Mouse (Mus musculus): ENCODE results near the gene Pfkp.

The Pfkp gene

DNA sequence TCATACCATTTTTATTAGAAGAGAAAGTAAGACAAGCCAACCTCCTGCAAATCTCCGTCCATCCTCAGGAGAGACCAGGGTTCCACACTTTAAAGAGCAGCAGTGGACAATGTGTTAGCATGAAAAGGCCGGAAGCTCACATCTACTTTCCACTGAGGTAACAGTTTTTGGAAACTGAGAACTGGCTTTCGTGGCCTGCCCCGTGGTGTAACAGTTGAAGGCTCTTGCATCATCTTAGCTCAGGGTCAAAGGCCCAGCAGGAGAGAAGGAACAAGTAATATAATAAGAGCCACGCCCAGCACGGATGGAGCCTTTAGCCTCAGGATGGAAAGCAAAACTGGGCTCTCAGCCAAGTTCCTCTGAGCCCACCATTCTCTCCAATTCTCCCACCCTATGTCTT lies 12.1 kb downstream of the Pfkp start:
- no peak for DNase-seq

DNA sequence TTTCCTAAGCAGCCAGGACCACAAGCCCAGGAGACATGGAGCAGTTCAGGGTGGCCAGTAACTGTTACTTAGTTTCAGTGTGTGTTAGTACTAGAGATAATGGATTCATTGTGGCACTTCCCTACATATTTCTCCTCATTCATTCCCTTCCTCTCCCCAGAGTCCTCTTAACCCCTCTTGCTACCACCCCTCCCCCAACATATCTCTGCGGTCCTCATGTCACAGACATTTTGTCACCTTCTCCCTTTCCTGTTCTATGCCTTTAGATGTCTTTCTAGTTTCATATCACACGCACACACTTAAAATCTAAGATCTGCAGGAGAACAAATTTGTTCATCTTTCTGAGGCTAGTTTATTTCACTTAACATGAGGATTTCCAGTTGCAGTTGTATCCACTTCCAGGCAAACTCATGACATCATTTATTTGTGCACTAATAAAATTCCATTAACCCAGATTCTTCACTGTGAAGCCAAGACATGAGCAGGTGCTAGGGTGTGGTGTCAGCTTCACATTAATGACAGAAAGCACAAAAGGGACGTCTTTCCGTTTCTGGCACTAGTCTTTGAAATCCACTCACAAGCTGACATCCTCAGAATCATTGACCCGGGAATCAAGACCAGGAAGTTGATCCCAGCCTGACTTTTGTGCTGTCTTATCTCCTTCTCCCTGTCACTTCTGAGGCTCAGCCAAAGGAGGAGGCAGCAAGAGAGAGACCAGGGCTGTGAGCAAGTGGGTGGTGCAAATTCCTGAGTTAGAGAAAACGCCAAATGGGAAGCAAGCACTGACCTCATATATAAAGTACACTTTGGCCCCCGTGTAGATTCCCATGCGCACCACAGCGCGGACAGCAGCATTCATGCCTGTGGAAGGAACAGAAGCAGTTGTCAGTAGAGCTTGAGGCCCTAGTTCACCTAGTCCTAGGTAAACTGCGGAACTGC lies 13.2 kb downstream of the Pfkp start:
- no peak for DNase-seq

DNA sequence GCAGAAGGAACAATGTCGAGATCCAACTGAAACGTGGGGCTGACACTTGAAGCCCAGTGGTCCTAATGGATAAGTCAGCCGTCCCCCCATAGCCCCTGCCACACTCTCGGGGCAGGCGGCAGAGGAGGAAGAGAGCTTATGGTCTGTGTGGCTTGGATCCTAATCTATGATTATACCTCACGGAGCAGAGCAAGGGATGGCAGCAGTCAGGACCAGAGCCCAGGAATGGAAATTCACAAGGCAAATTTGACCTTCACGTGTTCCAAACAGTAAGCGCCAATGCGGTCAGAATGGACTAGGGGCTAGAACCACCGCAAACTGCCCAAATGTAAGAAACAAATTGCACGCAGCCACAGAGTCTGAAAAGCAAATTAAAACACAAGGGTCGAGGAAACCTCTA lies 14.5 kb downstream of the Pfkp start:
- no peak for DNase-seq

DNA sequence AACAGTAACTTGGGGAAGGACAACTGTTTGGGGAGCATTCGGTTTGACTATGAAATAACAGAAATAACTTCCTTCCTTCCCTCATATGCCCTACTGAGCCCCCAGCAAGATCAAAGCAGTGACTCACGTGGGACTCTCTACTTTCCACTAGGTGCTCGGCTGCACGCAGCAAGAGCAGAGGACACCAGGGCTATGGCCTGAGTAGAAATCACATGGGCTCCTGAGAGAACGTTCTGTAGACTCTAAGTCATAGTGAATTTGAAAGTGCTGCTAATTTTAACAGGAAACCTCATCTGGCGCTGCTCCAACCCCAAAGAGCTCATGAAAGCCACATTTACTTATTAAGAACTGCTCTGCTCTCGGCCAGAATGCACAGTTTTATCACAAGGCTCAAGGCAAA lies 15.1 kb downstream of the Pfkp start:
- DNase-seq: peak; percentile 21 to 53

DNA sequence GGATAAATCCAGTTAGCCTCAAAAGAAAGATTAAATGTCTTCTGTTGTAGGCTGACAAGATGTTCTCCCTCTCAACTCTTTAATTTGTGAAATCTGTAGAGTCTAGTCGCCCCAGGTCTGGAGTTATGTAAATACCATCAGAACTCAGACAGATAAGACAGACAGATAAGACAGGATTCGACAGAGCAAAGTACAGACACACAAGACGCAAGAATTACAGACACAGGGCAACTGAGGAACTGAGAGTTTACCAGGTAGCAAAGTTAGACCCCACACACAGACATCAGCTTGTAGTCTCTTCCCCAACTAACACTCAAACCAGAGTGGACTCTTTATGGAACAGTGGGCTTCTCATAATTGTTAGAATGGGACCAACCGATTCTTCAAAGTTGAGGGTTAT lies 15.6 kb downstream of the Pfkp start:
- no peak for DNase-seq

DNA sequence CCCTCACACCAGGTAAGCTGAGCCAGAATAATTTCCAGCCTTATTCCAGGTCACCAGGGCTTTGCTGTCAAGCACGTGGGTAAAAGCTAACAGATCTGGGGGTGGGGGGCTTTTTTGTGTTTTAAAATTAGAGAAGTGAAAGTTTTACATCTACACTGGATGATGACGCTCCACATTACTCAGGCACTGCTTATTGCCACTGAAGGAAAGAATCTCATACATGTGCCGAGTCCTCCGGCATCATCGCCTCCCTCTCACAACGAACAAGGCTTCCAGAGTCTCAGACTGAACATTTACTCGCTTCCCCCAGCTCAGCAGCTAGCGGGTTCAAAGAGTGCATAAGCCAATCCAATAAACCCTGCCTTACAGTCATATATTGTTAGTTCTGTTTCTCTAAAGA lies 16.1 kb downstream of the Pfkp start:
- DNase-seq: no peak

DNA sequence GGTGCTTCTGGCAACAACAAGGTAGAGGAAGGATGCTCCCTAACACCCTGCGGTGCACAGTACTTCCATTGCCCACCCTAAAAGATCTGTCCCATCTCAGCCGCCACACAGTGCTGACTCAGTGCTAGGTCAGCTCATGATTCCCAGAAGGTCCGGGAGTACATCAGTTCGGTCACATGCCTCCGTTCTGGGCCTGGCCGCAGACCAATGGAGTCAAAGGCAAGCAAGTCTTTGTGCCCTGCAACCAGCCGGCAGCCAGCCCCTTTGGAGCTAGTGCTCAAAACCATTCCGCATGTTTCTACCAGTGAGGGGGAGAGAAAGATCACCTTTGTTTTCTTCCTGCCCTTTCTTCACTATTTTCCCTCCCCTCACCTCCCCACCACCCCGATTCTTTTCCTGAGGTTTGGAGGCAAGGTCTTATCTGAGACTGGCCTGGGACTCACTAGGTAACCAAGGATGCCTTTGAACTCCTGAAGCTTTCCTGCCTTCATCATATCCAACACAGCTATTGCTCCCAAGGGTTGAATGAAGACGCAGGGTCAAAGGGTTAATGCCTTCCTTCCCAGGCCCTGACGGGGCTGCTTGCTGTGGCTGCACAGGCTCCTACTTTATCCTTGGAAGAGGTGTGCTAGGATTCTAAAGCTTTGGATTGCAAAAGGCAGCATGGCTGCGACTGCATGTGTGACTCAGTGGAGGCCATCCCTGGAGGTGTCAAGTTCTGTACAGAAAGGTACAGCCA lies 16.6 kb downstream of the Pfkp start:
- DNase-seq: no peak

DNA sequence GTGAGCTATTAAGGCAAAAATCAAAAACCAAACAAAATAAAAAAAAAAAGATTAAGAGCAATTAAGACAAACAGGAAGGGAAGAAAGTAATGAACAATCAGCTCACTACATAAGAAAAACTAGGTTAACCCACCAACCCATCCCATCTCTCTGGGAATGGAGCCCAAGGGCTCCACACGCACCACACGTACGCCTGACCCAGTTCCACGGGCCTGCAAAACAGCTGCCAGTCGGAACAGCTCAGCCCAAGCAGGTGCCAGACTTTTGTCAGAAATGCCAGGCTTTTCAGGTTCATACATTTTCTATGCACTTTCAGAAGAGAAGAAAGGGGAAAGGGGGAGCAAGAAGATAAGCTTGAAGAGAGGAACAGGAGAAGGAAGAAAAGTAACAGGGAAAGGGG lies 17.9 kb downstream of the Pfkp start:
- no peak for DNase-seq

DNA sequence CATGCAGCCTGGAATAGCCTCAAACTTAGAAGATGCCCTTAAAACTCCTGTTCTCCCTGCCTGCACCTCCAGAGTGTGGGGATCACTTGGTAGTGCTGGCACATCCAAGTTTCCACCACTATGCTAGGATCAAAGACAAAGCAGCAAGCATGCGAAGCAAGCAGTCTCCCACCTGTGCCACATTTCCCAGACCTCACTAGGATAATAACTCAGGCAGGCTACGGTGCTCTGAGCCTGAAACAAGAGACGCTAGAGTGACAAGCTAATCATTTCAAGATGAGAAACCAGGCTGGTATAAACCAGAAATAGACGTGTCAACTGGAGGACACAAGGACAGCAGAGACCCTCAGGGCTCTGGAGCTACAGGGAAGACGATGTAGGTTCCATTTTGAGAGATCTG lies 18.6 kb downstream of the Pfkp start:
- no peak for DNase-seq

DNA sequence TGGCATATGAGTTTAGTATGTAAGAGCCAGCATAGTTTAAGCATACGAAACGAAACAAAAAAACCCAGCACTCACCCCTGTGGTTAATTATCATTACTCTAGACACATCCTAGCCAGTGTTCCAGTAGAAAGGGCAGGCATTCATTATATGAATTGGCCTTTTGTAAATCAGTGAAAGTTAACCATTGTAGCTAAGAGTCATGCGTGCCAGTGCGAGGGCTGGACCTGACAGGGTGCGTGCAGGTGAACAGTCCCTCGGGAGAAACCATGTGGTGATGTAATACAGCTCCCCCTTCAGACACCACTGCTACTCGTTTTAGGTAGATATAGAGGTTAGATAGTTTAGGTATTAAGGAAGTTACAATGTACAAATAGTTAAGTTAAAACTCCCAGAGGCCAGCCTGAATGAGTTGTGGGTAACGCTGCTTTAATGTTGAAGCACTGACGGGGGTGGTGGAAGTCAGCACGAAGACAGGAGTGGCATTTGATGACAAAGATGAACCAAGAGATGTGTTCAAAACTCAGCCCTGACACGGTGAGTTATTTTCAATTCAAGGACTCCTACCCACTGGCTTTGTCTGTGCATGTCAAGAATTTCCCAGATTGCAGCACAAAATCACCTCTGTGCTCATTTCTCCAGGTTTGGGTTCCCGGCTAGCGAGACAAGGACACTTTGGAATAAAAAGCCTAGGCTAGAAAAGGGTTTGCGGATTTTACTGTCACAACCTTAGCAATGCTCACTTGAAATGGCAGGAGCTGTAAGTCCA lies 19.4 kb downstream of the Pfkp start:
- DNase-seq: no peak

DNA sequence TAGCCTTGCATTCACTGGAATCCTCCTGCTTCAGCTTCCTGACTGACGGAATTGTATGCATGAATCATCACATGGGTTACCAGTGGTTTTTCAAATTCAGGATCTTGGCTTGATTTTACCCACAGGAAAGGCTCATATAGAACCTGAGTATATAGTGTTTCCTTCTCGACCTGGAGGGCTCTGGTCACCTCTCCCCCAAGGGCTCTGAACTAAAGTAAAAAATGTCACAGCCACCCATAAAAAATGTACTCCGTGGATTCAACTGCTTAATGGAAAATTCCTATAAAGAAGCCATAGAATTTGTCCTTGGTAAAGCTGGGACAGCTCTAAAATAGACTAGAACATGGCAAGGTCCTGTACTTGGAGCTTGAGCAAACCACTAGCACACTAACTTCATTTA lies 20.3 kb downstream of the Pfkp start:
- no peak for DNase-seq

DNA sequence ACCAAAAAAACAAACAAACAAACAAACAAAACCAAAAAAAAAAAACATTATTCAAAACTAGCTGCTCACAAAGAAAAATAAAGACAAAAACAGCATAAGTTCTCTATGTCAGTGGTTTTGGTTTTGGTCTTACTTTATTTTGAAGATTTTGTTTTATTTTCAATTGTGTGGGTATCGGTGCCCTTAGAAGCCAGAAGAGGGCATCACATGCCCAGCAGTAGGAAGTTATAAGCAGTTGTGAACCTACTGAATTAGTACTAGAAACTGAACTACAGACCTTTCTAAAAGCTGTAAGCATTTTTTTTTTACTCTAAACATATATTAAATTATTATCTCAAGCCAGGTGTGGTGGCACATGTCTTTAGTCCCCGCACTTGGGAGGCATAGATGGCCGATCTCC lies 21.2 kb downstream of the Pfkp start:
- no peak for DNase-seq

DNA sequence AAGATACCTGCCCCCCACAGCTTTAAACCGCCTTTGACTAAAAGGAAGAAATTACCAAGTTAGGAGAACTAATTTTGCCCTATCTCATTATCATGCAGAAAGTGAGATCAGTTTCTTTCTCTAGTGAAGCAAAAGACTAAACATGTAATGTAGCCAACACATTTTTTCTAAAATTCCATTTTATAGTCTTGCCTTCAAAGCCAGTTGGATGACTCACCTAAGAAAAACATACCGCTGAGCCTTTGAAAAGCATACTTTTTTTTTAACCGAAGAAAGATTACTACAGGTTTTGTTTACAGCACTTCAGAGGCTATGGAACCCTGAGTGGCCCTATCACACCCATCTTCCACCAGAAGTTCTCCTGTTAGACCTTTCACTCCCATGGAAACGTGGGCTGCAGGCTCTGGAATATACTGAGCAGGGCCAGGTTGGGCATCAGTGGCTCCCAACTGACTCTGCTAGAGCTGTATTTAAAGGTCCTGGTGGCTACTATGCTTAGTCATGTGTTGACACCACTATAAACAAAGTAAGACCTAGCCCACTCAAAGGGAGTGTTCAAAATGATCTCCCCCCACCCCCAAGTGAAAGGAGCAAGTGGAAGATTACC lies 22.0 kb downstream of the Pfkp start:
- DNase-seq: no peak

DNA sequence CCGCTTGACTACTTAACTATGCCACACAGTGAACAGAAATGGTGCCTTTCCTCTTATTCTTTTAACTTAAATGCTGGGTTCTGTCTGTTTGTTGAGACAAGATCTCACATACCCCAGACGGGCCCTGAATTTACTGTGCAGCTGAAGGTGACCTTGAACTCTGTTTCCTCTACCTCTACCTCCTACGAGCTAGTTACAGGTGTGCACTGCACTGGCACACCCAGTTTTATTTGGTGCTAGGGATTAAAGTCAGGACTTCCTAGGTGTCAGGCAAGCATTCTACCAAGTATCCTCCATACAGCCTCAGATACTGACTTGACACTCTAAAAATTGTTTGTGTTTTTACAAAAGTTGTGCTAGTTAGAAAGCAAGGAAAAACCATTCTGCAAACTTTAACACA lies 22.6 kb downstream of the Pfkp start:
- no peak for DNase-seq

DNA sequence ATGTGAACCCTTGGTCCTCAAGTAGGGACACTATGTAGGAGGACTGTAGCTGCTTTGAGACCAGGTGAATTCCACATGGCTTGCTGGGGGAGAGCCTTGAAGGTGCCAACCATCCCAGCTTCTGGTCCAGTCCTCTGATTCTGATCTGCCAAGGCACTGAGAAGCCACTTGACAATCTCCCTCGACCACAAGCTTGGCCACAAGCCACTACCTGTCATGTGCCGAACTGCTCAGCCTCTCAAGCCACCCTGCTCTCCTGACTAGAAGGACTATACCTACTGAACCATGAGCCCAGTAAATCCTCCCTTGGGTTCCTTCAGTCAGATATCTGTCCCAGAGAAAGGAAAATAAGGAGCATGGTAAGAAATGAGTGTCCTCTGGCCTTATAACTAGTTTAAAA lies 24.0 kb downstream of the Pfkp start:
- DNase-seq: no peak

DNA sequence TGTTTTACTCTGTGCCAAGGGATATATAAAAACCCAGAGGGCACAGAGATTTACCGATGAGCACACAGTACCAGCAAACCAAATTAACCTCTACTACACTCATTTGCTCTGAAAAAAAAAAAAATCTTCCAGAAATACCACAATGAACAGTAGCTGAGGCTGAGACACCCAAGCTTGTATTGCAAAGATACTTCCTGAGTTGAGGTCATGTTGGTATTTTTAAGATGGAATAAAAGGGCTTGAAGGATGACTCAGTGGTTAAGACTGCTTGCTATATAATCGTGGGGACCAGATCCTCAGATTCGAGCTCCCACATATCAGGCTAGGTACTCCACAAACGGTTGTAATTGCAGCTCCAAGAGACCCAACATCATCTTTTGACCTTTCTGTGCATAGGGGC lies 24.5 kb downstream of the Pfkp start:
- no peak for DNase-seq

DNA sequence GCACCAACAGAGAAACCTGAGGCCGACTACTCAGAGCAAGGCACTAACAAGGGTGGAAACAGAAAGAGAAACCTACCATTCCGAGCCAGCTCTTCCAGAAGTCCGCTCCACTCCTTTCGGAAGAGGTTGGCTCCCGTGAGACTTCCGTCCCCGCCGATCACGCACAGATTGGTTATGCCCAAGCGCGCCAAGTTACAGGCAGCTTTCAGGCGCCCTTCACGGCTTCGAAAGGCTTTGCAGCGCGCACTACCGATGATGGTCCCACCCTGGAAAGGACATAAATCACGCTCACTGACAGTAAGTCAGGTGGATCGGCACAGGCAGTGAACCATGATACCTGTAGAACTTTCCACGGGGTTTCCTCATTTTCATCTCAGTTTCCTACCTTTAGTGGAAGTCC lies 26.7 kb downstream of the Pfkp start:
- no peak for DNase-seq

DNA sequence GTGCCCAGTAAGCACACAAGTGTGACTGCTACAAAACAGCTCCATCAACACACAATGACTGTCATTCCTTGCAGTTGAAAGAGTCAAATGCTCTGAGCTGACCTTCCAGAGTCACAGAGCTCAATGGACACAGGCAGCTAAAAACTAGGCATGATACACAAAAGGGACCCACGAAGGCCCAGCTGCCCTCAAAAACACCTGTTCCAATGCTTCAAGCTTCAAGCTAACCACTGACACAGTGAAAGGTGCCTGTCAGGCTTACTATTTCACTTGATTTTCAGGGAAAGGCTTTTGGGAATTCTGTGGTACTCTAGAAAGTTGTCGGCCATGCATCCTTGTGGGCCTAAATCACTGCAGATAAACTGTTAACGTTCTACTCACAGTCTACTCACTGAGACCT lies 28.3 kb downstream of the Pfkp start:
- no peak for DNase-seq

DNA sequence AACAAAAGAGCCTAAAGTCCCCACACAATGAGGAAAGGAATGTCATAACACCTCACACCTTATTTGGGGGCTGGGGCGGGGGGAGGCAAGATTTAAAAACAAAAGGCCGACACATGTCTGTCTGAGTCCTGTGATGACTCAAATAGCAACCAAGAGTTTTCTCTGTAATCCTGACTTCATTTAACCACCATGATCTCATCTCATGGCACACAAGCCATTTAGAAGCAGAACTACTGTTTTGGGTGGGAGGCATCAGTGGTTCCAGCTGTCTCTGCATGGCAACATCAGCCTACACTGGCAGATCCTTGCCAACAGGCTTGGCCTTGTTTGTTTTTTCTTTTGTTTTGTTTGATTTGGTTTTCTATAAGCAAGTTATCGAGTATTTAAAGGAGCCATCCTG lies 29.9 kb downstream of the Pfkp start:
- DNase-seq: no peak

DNA sequence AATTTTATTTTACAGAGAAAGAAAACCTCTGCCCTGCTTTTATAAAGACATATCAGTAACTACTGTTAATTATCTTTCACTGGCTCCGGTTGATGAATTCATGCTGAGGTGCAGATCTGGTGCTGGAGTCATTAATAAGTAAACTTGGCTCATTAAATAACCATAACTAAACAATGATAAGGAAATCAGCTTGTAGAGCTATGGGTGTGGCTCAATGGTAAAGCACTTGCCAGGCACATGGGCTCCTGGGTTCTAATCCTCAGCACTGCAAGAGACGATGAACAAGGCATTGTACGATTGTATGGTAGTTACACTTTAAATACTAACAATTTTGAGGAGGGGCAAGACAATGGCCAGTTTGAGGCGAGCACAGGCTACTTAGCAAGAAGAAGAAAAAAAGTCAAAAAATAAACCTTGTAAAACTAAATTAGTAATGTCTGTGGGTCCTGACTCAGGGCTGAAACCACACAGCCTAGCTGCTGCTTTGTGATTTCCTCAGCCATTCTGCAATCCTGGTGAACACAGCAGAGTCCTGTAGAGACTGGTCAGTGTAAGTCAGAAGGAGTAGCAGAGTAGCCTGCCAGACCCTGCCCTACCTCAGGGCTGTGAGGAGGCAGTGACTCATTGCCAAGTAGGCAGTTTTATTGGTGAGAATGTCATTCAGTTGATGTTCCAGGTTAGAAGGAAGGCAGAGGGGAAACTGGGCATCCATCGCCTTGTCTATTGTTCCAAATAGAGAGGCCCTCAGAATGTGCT lies 34.7 kb downstream of the Pfkp start:
- no peak for DNase-seq

DNA sequence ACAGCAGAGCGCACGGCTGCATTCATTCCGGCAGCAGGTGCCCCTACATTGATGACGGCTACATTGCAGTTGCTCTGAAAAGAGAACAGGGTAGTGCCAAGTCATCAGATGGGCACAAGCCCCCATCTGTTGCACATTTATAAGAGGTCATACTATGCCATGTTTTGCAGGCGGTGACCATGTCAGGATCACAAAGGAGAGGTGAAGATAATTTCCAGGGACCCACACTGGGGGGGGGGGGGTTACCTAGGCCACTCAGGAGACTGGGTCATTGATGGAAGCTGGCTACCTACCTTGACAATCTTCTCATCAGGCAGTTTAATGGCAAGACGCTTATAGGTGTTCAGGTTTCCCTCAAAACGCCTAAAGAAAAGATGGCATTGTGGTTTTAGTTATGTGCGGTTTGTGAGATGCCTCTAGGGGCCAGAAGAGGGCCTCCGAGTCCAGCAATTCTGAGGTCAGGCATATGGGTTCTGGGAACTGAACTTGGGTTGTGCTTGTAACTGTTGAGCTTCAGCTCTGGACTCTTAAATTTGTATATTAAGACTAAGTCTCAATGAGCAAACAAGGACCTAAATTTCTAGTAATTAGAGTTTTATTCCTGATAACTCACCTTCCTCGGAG lies 45.7 kb downstream of the Pfkp start:
- DNase-seq: no peak

DNA sequence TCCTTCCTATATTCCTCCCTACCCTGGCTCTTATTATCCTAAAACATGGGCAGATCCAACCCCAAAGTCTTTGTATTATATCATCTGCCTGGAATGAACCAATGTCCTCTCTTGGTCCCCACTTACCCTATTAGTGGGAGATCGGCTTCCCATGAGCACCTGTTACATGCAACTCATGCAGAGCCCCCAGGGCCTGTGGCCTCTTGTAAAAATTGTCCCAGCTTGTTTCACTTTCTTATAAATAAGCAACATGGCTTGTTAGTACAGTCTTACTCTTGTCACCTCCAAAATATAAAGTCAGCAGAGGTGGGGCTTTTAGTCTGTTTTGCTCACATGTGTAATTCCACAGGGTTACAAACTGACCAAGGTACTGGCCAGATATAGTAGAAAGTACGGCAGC lies 46.9 kb downstream of the Pfkp start:
- no peak for DNase-seq
